Mouse (Mus musculus) neural tube, embryonic 14.5 days (tissue): ENCODE measurements around the gene Adprh. TPM values are rescaled to one million over a fixed set of nuclear protein-coding genes. Genes with fewer than 3 reads are reported as not detected.

Experiments
- ATAC-seq: fragments of 200-750 bp; cut with Nextera tagmentation; 2 replicates; pipeline ENCODE4 v1.8.0; 2017; ENCODE audit warnings: low read depth, mild to moderate bottlenecking, moderate TSS enrichment, moderate library complexity
- H3K27ac ChIP-seq: fragments of 300-500 bp; sonication (generic); 2 replicates; pipeline ENCODE4 v1.5.1; 2014; ENCODE audit warnings: low read depth, mild to moderate bottlenecking, control low read depth, low read length, moderate library complexity, mixed read lengths
- H3K27me3 ChIP-seq: fragments of 300-500 bp; sonication (generic); 2 replicates; pipeline ENCODE4 v1.6.1; 2014; ENCODE audit warnings: low read length; ENCODE audit not compliant: control insufficient read depth, insufficient read depth
- H3K36me3 ChIP-seq: fragments of 300-500 bp; sonication (generic); 2 replicates; pipeline ENCODE4 v1.6.1; 2014; ENCODE audit warnings: low read length, mixed read lengths; ENCODE audit not compliant: control insufficient read depth, insufficient read depth
- H3K4me1 ChIP-seq: fragments of 300-500 bp; sonication (generic); 2 replicates; pipeline ENCODE4 v1.6.1; 2014; ENCODE audit warnings: low read length; ENCODE audit not compliant: control insufficient read depth, insufficient read depth
- H3K4me2 ChIP-seq: fragments of 300-500 bp; sonication (generic); 2 replicates; pipeline ENCODE4 v1.6.1; 2014; ENCODE audit warnings: mild to moderate bottlenecking, low read depth, low read length, control low read depth
- H3K4me3 ChIP-seq: fragments of 300-500 bp; sonication (generic); 2 replicates; pipeline ENCODE4 v1.5.1; 2014; ENCODE audit warnings: low read depth, low read length, control low read depth, mixed read lengths
- H3K9ac ChIP-seq: fragments of 300-500 bp; sonication (generic); replicated peaks from 2 replicates; pipeline ENCODE4 v1.6.1; 2014; ENCODE audit warnings: low read depth, mild to moderate bottlenecking, control low read depth, low read length, mixed read lengths
- H3K9me3 ChIP-seq: fragments of 300-500 bp; sonication (generic); 2 replicates; pipeline ENCODE4 v1.6.1; 2016; ENCODE audit warnings: low read length; ENCODE audit not compliant: control insufficient read depth
- WGBS: fragments of 180-500 bp; shearing (Covaris S2); extraction: QIAGEN DNeasy Blood & Tissue Kit; methylation state at CpG from one replicate; pipeline ENCODE4 v1.1.7; 2014; 5-methylcytosine and 5-hydroxymethylcytosine counted together
- polyA plus RNA-seq: library from polyadenylated mRNA; unstranded; fragments of >200 nt; fragmentation: Nextera tagmentation; extraction: Ambion mirVana; gene quantifications from 2 replicates; pipeline ENCODE4 v1.2.1, GENCODE M21; 2014

The Adprh gene
- polyA plus RNA-seq, 1 experiment from 2014 or later = 130 TPM

DNA sequence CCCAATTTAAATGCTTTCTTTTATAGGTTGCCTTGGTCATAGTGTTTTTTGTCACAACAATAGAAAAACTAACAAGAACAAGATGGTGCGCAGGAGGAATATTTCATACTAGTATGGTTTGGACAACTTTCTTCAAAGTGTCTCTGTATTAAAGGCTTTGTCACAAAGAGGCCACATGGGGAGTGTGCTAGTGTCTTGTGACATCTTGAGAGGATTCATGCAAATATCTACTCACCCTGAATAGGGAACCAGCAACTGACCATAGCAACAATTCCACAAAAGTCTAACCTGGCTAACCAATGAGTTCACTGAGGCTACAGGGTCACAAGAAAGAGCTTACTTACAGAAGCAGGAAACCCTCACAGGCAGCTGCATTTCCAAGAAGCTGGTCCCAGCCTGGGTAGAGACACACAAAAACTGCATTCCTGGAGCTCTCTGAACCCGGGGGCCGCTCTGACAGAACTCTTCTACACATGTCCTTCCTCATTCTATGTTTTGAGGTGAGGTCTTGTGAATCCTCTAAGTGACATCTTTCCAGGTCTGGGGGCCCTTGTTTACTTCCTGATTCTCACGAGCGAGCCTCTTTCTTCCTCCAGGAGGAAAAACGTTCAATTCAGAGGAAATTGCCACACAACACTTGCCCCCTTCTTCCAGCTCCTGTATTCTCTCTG, 57.3 kb downstream of the Adprh start:
- WGBS = 74% methylated on average over 6 of the region's 6 CpGs
- no peaks in the 10 kb centered on the region for H3K27me3 ChIP-seq
- no peaks in the 10 kb centered on the region for H3K9me3 ChIP-seq
- H3K27ac ChIP-seq = no peak overlapping the region
- H3K36me3 ChIP-seq = no peaks in the 10 kb centered on the region
- no peak for ATAC-seq
- H3K4me2 ChIP-seq = no peak overlapping the region
- H3K9ac ChIP-seq = no peak overlapping the region
- no peak overlapping the region for H3K4me3 ChIP-seq
- peaks cover 8% of the 10 kb centered on the region; the same call in 1 of the 2 replicates for H3K4me1 ChIP-seq

DNA sequence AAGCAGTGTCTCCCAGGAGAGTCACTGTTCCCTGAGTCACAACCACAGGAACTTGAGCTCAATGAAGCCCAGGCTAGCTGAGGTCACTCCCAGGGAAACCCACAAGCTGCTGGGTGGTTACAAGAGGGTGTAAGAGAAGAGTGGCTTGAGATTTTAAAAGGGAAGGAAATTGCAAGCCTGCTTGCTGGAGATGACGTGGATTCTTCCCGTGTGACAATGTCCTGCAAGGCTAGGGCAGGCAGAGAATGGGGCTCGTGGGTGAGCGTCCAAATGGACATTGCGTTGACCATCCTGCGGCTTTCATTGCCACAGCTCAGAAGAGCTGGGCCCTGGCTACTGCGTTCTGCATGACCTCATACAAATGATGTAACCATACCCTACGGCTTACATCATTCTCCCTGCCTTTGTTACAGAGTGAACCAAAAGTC, 58.3 kb downstream of the Adprh start:
- Histone ChIP-seq H3K4me2 (no peak overlapping the region), H3K9me3 (no peaks in the 10 kb centered on the region), H3K9ac (no peak overlapping the region), H3K4me3 (no peak overlapping the region), H3K27ac (no peak overlapping the region), H3K27me3 (no peaks in the 10 kb centered on the region), H3K36me3 (no peaks in the 10 kb centered on the region), H3K4me1 (no peaks in the 10 kb centered on the region)
- ATAC-seq = no peak
- 91% methylated on average over 8 of the region's 8 CpGs for WGBS

Other genes with a start within 250 kb of the Adprh start
- not detected in 2 replicates for gene Nr1i2, start 157.9 kb downstream of the Adprh start, polyA plus RNA-seq
- gene Maats1, start 110.6 kb downstream of the Adprh start, polyA plus RNA-seq = 0.62 and 0.66 TPM in 2 replicates
- gene Cox17, start 105.7 kb downstream of the Adprh start, polyA plus RNA-seq = 82.0 and 91.6 TPM in 2 replicates
- not detected in 2 replicates for gene Gm21987, start 105.7 kb downstream of the Adprh start, polyA plus RNA-seq
- gene Popdc2, start 90.5 kb downstream of the Adprh start, polyA plus RNA-seq = 0.62 and 0.71 TPM in 2 replicates
- gene Pla1a, start 19.6 kb downstream of the Adprh start, polyA plus RNA-seq = 0.47 and 0.70 TPM in 2 replicates
- 0.67 and 0.74 TPM in 2 replicates for gene Cd80, start 2.9 kb upstream of the Adprh start, polyA plus RNA-seq
- gene Timmdc1, start 70.0 kb upstream of the Adprh start, polyA plus RNA-seq = 31.9 and 33.2 TPM in 2 replicates
- 57.0 and 64.2 TPM in 2 replicates for gene Poglut1, start 97.6 kb upstream of the Adprh start, polyA plus RNA-seq
- gene Tmem39a, start 106.0 kb upstream of the Adprh start, polyA plus RNA-seq = 30.8 and 44.0 TPM in 2 replicates